Mouse (Mus musculus): ENCODE measurements around the gene Grik3. TPM values are rescaled to one million over a fixed set of nuclear protein-coding genes. Genes with fewer than 3 reads are reported as not detected.

Gene Grik3
- total RNA-seq, 2 experiments from 2014 or later: 0.05 to 0.08 TPM

- DNase-seq: peak; percentile 5
- Histone ChIP-seq H3K27ac (no peak overlapping the region), H3K4me3 (no peak overlapping the region)
- no peak for TF ChIP-seq CTCF (IDR thresholded peaks at IDR 0.05)
- intact Hi-C loops (cut with DNase I): no loop called here
Observed at GRCm38 (mm10) chr4:125661982-125662381, 171.5 kb downstream of the Grik3 start.

GRCm38 (mm10) chr4:125663262-125663661 lies 172.8 kb downstream of the Grik3 start:
- intact Hi-C loops (cut with DNase I): no loop called here
- no peak for TF ChIP-seq CTCF (IDR thresholded peaks at IDR 0.05)
- no peak for DNase-seq
- H3K4me3 ChIP-seq: no peak overlapping the region
- H3K27ac ChIP-seq: no peak overlapping the region

GRCm38 (mm10) chr4:125665955-125666354 lies 175.5 kb downstream of the Grik3 start:
- intact Hi-C loops (cut with DNase I): no loop called here
- TF ChIP-seq CTCF (IDR thresholded peaks at IDR 0.05): no peak
- no peak overlapping the region for H3K4me3 ChIP-seq
- DNase-seq: no peak
- H3K27ac ChIP-seq: no peak overlapping the region

GRCm38 (mm10) chr4:125682007-125682406 lies 191.5 kb downstream of the Grik3 start:
- H3K4me3 ChIP-seq: no peak overlapping the region
- H3K27ac ChIP-seq: no peak overlapping the region
- DNase-seq: no peak
- TF ChIP-seq CTCF (IDR thresholded peaks at IDR 0.05): no peak
- intact Hi-C loops (cut with DNase I): no loop called here

- no peak for DNase-seq
- H3K27ac ChIP-seq: no peak overlapping the region
- TF ChIP-seq CTCF (IDR thresholded peaks at IDR 0.05): no peak
- H3K4me3 ChIP-seq: no peak overlapping the region
- intact Hi-C loops (cut with DNase I): no loop called here
Observed at GRCm38 (mm10) chr4:125687078-125687477, 196.6 kb downstream of the Grik3 start.

- no peak for TF ChIP-seq CTCF (IDR thresholded peaks at IDR 0.05)
- intact Hi-C loops (cut with DNase I): no loop called here
- no peak for DNase-seq
- Histone ChIP-seq H3K4me3 (no peak overlapping the region), H3K27ac (no peak overlapping the region)
Observed at GRCm38 (mm10) chr4:125695431-125695830, 204.9 kb downstream of the Grik3 start.

GRCm38 (mm10) chr4:125696182-125696939 lies 205.9 kb downstream of the Grik3 start:
- intact Hi-C loops (cut with DNase I): no loop called here
- Histone ChIP-seq H3K27ac (no peak overlapping the region), H3K4me3 (no peak overlapping the region)
- DNase-seq: no peak
- no peak for TF ChIP-seq CTCF (IDR thresholded peaks at IDR 0.05)

- DNase-seq: no peak
- TF ChIP-seq CTCF (IDR thresholded peaks at IDR 0.05): no peak
- Histone ChIP-seq H3K4me3 (no peak overlapping the region), H3K27ac (no peak overlapping the region)
- intact Hi-C loops (cut with DNase I): no loop called here
Observed at GRCm38 (mm10) chr4:125697626-125698025, 207.1 kb downstream of the Grik3 start.

- no peak overlapping the region for H3K4me3 ChIP-seq
- TF ChIP-seq CTCF (IDR thresholded peaks at IDR 0.05): no peak
- DNase-seq: no peak
- no peak overlapping the region for H3K27ac ChIP-seq
- intact Hi-C loops (cut with DNase I): no loop called here
Observed at GRCm38 (mm10) chr4:125699056-125699455, 208.6 kb downstream of the Grik3 start.

GRCm38 (mm10) chr4:125700331-125700730 lies 209.8 kb downstream of the Grik3 start:
- TF ChIP-seq CTCF (IDR thresholded peaks at IDR 0.05): no peak
- intact Hi-C loops (cut with DNase I): no loop called here
- no peak overlapping the region for H3K4me3 ChIP-seq
- no peak overlapping the region for H3K27ac ChIP-seq
- DNase-seq: no peak

GRCm38 (mm10) chr4:125702607-125703309 lies 212.3 kb downstream of the Grik3 start:
- peak; percentile 61 for DNase-seq
- no peak overlapping the region for H3K4me3 ChIP-seq
- peak overlapping the region; percentile 43; the same call in 1 of the 2 replicates for H3K27ac ChIP-seq
- intact Hi-C loops (cut with DNase I): no loop called here
- no peak for TF ChIP-seq CTCF (IDR thresholded peaks at IDR 0.05)

- peak overlapping the region; percentile 43; the same call in 1 of the 2 replicates for H3K27ac ChIP-seq
- no peak overlapping the region for H3K4me3 ChIP-seq
- peak; percentile 68 for TF ChIP-seq CTCF (IDR thresholded peaks at IDR 0.05)
- intact Hi-C loops (cut with DNase I): no loop called here
- no peak for DNase-seq
Observed at GRCm38 (mm10) chr4:125703310-125703690, 212.8 kb downstream of the Grik3 start.

- DNase-seq: no peak
- Histone ChIP-seq H3K4me3 (no peak overlapping the region), H3K27ac (no peak overlapping the region)
- intact Hi-C loops (cut with DNase I): no loop called here
- no peak for TF ChIP-seq CTCF (IDR thresholded peaks at IDR 0.05)
Observed at GRCm38 (mm10) chr4:125705746-125706145, 215.2 kb downstream of the Grik3 start.
